Mouse (Mus musculus) embryonic facial prominence, embryonic 14.5 days (tissue): Measurements from ENCODE around the gene Mpdu1. TPM values are rescaled to one million over a fixed set of nuclear protein-coding genes. Genes with fewer than 3 reads are reported as not detected.

Experiments
- ATAC-seq: fragments of 200-750 bp; cut with Nextera tagmentation; 2 replicates; pipeline ENCODE4 v1.8.0; 2017; ENCODE audit warnings: low read depth, moderate number of reproducible peaks, moderate TSS enrichment
- DNase-seq: peaks from one replicate; pipeline ENCODE4 v3.0.0-alpha.2; 2015; ENCODE audit warnings: low spot score
- H3K27ac ChIP-seq: fragments of 300-500 bp; sonication (generic); replicated peaks from 2 replicates; pipeline ENCODE4 v1.5.1; 2014; ENCODE audit warnings: low read depth, mild to moderate bottlenecking, low read length, moderate library complexity
- H3K27me3 ChIP-seq: fragments of 300-500 bp; sonication (generic); replicated peaks from 2 replicates; pipeline ENCODE4 v1.6.1; 2014; ENCODE audit warnings: low read length; ENCODE audit not compliant: control insufficient read depth, insufficient read depth
- H3K36me3 ChIP-seq: fragments of 300-500 bp; sonication (generic); 2 replicates; pipeline ENCODE4 v1.6.1; 2014; ENCODE audit warnings: low read length, mixed read lengths; ENCODE audit not compliant: control insufficient read depth, insufficient read depth
- H3K4me1 ChIP-seq: fragments of 300-500 bp; sonication (generic); 2 replicates; pipeline ENCODE4 v1.6.1; 2014; ENCODE audit warnings: antibody characterized with exemption, low read length; ENCODE audit not compliant: control insufficient read depth, insufficient read depth
- H3K4me2 ChIP-seq: fragments of 300-500 bp; sonication (generic); 2 replicates; pipeline ENCODE4 v1.6.1; 2014; ENCODE audit warnings: low read depth, mild to moderate bottlenecking, low read length, moderate library complexity, mixed read lengths
- H3K4me3 ChIP-seq: fragments of 300-500 bp; sonication (generic); 2 replicates; pipeline ENCODE4 v1.5.1; 2014; ENCODE audit warnings: low read depth, mild to moderate bottlenecking, low read length
- H3K9ac ChIP-seq: fragments of 300-500 bp; sonication (generic); 2 replicates; pipeline ENCODE4 v1.6.1; 2014; ENCODE audit warnings: low read depth, mild to moderate bottlenecking, low read length, moderate library complexity, mixed read lengths
- H3K9me3 ChIP-seq: fragments of 300-500 bp; sonication (generic); 2 replicates; pipeline ENCODE4 v1.6.1; 2016; ENCODE audit warnings: low read length; ENCODE audit not compliant: control insufficient read depth
- WGBS: fragments of 180-500 bp; shearing (Covaris S2); extraction: QIAGEN DNeasy Blood & Tissue Kit; methylation state at CpG from one replicate; pipeline ENCODE4 v1.1.7; 2014; 5-methylcytosine and 5-hydroxymethylcytosine counted together
- polyA plus RNA-seq: library from polyadenylated mRNA; unstranded; fragments of >200 nt; fragmentation: Nextera tagmentation; extraction: Ambion mirVana; gene quantifications from 2 replicates; pipeline ENCODE4 v1.2.1, GENCODE M21; 2014

The Mpdu1 gene
- polyA plus RNA-seq, 1 experiment from 2014 or later = 29.1 TPM

DNA sequence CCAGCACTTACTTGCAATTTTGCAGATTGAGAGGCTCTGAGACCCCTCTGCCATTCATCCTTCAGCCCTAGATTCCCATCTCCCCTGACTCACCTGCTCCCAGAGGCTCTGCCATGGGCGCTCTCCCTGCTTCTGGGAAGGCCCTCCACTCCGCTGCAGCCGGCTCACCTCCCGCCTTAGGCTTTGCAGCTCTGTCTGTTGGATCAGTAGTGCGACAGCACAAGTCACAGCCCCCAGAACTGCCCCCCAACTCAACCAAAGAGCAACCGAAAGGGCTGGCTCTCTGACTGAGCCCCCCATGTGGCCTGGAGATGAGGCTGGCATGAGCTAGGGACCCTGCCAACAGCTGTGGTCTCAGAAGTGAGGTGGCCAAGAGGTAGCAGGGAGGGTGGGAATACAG lies 22.5 kb upstream of the Mpdu1 start:
- peaks cover 4% of the 10 kb centered on the region; the same call in 1 of the 2 replicates for H3K36me3 ChIP-seq
- H3K4me1 ChIP-seq = peaks cover 36% of the 10 kb centered on the region
- no peak overlapping the region for H3K9ac ChIP-seq
- DNase-seq = no peak
- no peak overlapping the region for H3K4me2 ChIP-seq
- H3K27ac ChIP-seq = no peak overlapping the region
- no peaks in the 10 kb centered on the region for H3K9me3 ChIP-seq
- ATAC-seq = no peak
- 86% methylated on average over 6 of the region's 6 CpGs for WGBS
- no peaks in the 10 kb centered on the region for H3K27me3 ChIP-seq
- no peak overlapping the region for H3K4me3 ChIP-seq

DNA sequence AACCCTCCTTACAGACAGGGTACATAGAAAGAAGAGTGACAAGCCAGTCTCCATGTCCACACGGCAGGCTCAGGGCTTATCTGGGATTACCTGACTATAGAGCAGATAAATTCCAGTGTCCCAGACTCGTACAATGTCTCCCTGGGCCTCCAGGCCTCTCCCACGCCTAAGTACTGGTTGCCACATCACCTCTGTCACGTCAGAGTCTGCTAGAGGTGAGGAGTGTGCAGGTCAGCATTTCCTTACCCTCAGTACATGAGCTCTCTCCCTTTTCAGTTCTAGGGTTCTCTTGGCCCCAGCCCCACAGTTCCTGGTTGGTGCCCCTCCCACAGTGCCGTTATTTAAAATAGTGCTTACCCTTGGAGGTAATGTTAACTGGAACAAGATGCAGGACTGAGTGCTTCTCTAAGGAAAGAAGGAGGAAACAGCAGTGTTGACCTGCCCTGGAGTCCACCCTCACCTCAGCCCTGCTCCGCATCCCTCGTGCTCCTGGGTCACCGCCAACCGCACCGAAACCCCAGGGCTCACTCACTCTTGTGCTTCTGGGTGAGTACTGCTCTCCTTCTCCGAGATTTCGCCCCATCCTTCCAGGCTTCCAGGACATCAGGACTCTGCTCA lies 21.8 kb upstream of the Mpdu1 start:
- WGBS = 80% methylated on average over 12 of the region's 12 CpGs
- no peak overlapping the region for H3K4me2 ChIP-seq
- no peak for ATAC-seq
- H3K9ac ChIP-seq = 0 out of 2 replicates have a peak overlapping the region, but pooled peaks have one; percentile 63
- no peaks in the 10 kb centered on the region for H3K9me3 ChIP-seq
- H3K27me3 ChIP-seq = no peaks in the 10 kb centered on the region
- H3K36me3 ChIP-seq = peaks cover 8% of the 10 kb centered on the region; the same call in 1 of the 2 replicates
- H3K4me3 ChIP-seq = no peak overlapping the region
- H3K4me1 ChIP-seq = peaks cover 36% of the 10 kb centered on the region
- no peak for DNase-seq
- H3K27ac ChIP-seq = peak overlapping the region; percentile 97

DNA sequence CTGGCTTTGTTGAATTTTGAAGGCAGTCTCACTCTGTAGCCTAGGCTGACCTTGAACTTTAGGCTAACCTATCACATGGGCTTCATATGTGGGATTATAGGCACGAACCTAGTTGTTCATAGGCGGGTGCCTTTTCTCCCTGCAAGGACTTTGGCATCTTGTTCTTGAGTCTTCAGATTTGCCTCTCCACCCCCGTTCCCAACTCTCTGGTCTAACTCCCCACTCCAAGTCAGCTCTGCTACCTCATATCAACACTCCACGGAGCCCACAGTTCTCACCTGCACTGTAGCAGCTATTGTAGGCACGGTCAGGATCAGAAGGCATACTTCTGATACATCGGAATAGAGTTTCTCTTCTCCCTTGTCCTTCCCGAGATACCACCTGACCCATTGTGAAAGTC lies 21.1 kb upstream of the Mpdu1 start:
- H3K4me1 ChIP-seq = peaks cover 36% of the 10 kb centered on the region
- 71% methylated on average over 7 of the region's 7 CpGs for WGBS
- no peak for ATAC-seq

DNA sequence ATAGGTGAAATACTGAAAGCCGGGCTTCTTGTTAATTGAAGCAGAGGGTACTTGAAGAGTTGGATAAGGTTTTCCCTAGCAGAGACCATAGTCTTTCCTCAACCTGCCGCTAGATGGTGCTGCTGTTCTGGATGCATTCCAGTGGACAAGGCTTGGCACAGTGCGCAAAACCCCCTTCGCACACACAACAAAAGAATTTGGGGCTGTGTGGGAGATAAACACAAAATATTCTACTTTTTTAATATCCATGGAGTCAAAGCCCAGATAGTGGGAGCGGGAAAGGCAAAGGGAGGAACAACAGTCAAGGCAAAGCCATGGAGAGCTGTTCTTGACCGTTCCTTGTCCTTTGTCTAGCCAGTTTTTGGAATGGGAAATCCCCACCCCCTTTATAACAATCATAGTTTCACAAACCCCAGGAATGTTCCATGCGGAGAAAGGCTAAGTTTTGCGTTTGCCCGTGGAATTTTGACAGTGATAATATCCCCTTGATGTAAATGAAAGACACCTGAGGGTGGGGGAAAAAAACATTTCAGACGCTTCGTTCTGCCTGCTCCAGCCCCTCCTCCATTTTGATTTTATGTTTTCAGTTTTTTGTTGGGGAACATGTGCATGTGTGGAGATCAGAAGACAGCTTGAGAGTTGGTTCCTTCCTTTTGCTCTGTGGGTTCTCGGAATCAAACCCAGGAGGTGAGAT lies 20.5 kb upstream of the Mpdu1 start:
- peak overlapping the region; percentile 75 for H3K4me2 ChIP-seq
- H3K27ac ChIP-seq = peak overlapping the region; percentile 97
- peaks cover 36% of the 10 kb centered on the region for H3K4me1 ChIP-seq
- H3K9me3 ChIP-seq = no peaks in the 10 kb centered on the region
- DNase-seq (peak; percentile 95), ATAC-seq (peak; percentile 41)
- WGBS = 8% methylated on average over 12 of the region's 12 CpGs
- peak overlapping the region; percentile 91 for H3K9ac ChIP-seq
- no peaks in the 10 kb centered on the region for H3K27me3 ChIP-seq
- H3K4me3 ChIP-seq = peak overlapping the region; percentile 75
- H3K36me3 ChIP-seq = peaks cover 21% of the 10 kb centered on the region

More for the DNA sequence above, 21.1 kb upstream of the Mpdu1 start:
- H3K36me3 ChIP-seq = peaks cover 15% of the 10 kb centered on the region
- no peak for DNase-seq
- peak overlapping the region; percentile 75 for H3K4me2 ChIP-seq
- peak overlapping the region; percentile 75; the same call in 1 of the 2 replicates for H3K4me3 ChIP-seq
- H3K9me3 ChIP-seq = no peaks in the 10 kb centered on the region
- H3K27me3 ChIP-seq = no peaks in the 10 kb centered on the region
- peak overlapping the region; percentile 63 for H3K9ac ChIP-seq
- peak overlapping the region; percentile 97 for H3K27ac ChIP-seq

DNA sequence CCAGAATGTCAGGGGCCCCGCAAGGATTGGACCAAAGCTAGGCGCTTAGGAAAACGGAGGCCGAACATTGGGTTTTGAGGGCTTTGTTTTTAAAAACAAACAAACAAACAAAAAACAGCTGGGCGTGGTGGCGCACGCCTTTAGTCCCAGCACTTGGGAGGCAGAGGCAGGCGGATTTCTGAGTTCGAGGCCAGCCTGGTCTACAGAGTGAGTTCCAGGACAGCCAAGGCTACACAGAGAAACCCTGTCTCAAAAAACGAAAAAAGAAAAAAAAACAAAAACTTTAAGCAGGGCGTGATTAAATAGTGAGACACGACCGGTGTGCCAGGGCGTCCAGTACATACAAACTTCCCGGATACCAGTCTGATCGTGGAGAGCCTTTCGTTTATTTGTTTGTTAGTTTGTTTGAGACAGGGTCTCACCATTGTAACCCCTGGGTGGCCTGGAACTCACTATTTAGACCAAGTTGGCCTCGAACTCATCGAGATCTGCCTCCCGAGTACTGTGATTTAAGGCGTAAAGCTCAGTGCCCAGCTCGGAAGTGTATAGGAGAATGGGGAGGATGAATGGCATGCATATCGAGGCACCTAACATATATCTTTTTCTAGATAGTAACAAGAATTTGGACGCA lies 19.9 kb upstream of the Mpdu1 start:
- 26% methylated on average over 24 of the region's 24 CpGs for WGBS
- H3K9ac ChIP-seq = peak overlapping the region; percentile 91
- H3K4me3 ChIP-seq = peak overlapping the region; percentile 75
- no peaks in the 10 kb centered on the region for H3K9me3 ChIP-seq
- DNase-seq (no peak), ATAC-seq (0 out of 2 replicates have a peak, but pooled peaks have one; percentile 1)
- H3K4me2 ChIP-seq = peak overlapping the region; percentile 75
- H3K27me3 ChIP-seq = no peaks in the 10 kb centered on the region
- peaks cover 28% of the 10 kb centered on the region for H3K36me3 ChIP-seq
- peak overlapping the region; percentile 97 for H3K27ac ChIP-seq
- H3K4me1 ChIP-seq = peaks cover 36% of the 10 kb centered on the region

DNA sequence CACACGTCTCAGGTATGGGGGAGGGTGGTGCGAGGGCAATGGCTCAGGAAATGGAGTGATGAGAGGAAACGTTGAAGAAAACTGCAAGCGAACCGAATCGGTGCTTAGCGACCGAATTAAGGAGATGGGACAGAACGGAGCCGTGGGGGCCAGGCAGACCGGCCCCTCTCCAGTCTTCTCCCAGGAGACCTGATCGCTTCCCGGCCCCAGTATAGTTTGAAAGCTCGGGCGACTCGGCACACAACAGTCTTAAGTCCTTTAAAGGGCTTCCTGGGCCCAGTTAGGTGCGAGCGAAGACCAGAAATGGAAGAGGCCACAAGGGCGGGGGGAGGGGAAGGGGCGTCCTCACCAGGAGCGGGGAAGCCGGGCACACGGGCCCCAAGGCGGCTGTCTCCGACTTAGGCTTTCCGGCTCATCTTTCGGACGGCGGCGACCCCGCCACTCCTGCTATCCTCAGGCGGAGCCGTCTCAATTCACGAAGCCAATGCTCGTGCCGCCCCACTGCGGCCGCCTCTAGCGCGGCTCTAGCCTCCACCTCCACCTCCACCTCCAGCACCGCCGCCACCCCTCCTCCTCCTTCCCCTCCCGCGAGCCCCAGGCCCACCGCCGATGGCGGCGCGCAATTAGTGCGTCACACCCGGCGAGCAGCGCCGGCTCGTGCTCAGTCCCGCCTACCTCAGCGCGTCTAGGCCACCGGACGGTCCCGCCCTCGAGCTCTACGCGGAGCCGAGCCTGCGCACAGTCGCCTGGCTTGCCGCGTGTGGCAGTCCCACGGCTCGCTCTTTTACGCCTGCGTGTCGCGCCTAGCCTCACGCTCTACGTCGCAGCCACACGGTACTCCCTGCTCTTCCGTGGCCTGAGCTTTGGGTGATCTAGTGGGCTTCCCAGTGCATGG lies 19.1 kb upstream of the Mpdu1 start, which contains the start of gene Senp3:
Gene Senp3, minus strand, starts transcription at position 771 of the 895 bp plus-strand sequence.
- peak within 1 kb of the TSS; percentile 91 for H3K9ac ChIP-seq
- peak within 1 kb of the TSS; percentile 75 for H3K4me3 ChIP-seq
- DNase-seq (peak; percentile 98), ATAC-seq (peak; percentile 97)
- no peaks in the 10 kb centered on the region for H3K9me3 ChIP-seq
- H3K36me3 ChIP-seq = peaks cover 35% of the 10 kb centered on the region
- no peaks in the 10 kb centered on the region for H3K27me3 ChIP-seq
- H3K27ac ChIP-seq = peak within 1 kb of the TSS; percentile 97
- H3K4me1 ChIP-seq = peaks cover 31% of the 10 kb centered on the region
- H3K4me2 ChIP-seq = peak within 1 kb of the TSS; percentile 75
- WGBS = under 1% methylated on average over 41 of the region's 80 CpGs

DNA sequence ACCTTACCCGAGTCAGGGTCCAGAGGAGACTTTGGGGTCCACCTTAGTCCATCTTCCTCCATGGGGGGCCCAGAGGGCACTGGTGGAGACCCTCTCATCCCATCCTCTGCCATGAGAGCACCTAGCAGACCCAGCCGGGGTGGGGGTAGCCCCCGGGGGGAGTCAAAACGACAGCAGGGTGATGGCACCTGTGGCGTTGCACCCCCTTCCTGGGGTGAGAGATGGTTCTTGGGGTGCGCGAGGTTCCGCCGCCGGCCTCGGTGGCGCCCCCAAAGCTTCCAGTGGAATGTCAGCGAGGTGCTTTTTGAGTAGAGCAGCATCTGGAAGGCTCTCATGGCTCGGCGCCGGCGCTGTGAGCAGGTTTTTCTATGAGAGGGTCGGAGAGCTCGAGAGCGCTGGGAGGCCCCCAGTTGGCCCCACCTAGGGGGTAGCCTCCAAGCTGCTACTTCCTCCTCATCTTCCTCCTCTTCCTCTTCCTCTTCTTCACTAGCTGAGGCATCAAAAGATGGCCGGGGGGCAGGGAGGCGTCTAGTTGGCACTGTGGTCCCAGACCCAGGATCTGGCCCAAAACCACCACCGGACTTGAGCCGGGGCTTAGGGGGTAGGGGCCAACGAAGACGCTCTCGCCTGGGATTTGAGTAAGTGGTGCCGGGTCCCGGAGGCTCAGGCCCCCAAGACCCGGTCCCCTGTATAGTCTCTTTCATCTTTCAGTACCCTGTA lies 17.9 kb upstream of the Mpdu1 start:
- H3K27ac ChIP-seq = no peak overlapping the region
- peak overlapping the region; percentile 75 for H3K4me3 ChIP-seq
- H3K9me3 ChIP-seq = no peaks in the 10 kb centered on the region
- WGBS = 87% methylated on average over 28 of the region's 30 CpGs
- ATAC-seq (no peak), DNase-seq (no peak)
- H3K4me2 ChIP-seq = peak overlapping the region; percentile 75
- H3K27me3 ChIP-seq = no peaks in the 10 kb centered on the region
- H3K9ac ChIP-seq = peak overlapping the region; percentile 91
- H3K4me1 ChIP-seq = peaks cover 20% of the 10 kb centered on the region
- H3K36me3 ChIP-seq = peaks cover 48% of the 10 kb centered on the region
